Mouse (Mus musculus): ENCODE results near the gene 4931428F04Rik.

Gene 4931428F04Rik

GRCm38 (mm10) chr8:105289805-105290460, at the start of gene 4931428F04Rik:
Gene 4931428F04Rik (minus strand): TSS chr8:105289864.
- 4% methylated on average over 43 of the region's 43 CpGs for WGBS

GRCm38 (mm10) chr8:105338992-105339391, 49.3 kb upstream of the 4931428F04Rik start:
- 70% methylated on average over 4 of the region's 4 CpGs for WGBS

GRCm38 (mm10) chr8:105336373-105337130, 46.9 kb upstream of the 4931428F04Rik start:
- WGBS: 60% methylated on average over 32 of the region's 32 CpGs

- 76% methylated on average over 2 of the region's 2 CpGs for WGBS
Measured at GRCm38 (mm10) chr8:105332523-105332922, 42.9 kb upstream of the 4931428F04Rik start.

- WGBS: 95% methylated on average over 9 of the region's 9 CpGs
Measured at GRCm38 (mm10) chr8:105331931-105332330, 42.3 kb upstream of the 4931428F04Rik start.

- 92% methylated on average over 22 of the region's 22 CpGs for WGBS
Measured at GRCm38 (mm10) chr8:105331469-105331868, 41.8 kb upstream of the 4931428F04Rik start.

- WGBS: 83% methylated on average over 12 of the region's 12 CpGs
Measured at GRCm38 (mm10) chr8:105330325-105330724, 40.7 kb upstream of the 4931428F04Rik start.

GRCm38 (mm10) chr8:105326968-105327367, 37.3 kb upstream of the 4931428F04Rik start:
- 20% methylated on average over 6 of the region's 6 CpGs for WGBS

GRCm38 (mm10) chr8:105326141-105326672, 36.5 kb upstream of the 4931428F04Rik start, which contains the start of the genes Lrrc29 and Tmem208:
Gene Lrrc29 (minus strand): TSS chr8:105326278.
Gene Tmem208 (plus strand): TSS chr8:105326354.
- under 1% methylated on average over 36 of the region's 36 CpGs for WGBS

GRCm38 (mm10) chr8:105325641-105326093, 36.0 kb upstream of the 4931428F04Rik start:
- 0% methylated on average over 12 of the region's 12 CpGs for WGBS

GRCm38 (mm10) chr8:105323183-105323582, 33.5 kb upstream of the 4931428F04Rik start:
- 85% methylated on average over 4 of the region's 4 CpGs for WGBS

GRCm38 (mm10) chr8:105318662-105319190, 29.1 kb upstream of the 4931428F04Rik start:
- 64% methylated on average over 11 of the region's 11 CpGs for WGBS

GRCm38 (mm10) chr8:105317941-105318340, 28.3 kb upstream of the 4931428F04Rik start:
- 54% methylated on average over 4 of the region's 4 CpGs for WGBS

GRCm38 (mm10) chr8:105315073-105315769, 25.6 kb upstream of the 4931428F04Rik start:
- WGBS: 92% methylated on average over 18 of the region's 18 CpGs

- WGBS: 86% methylated on average over 9 of the region's 9 CpGs
Measured at GRCm38 (mm10) chr8:105313622-105314402, 24.1 kb upstream of the 4931428F04Rik start.

GRCm38 (mm10) chr8:105312891-105313481, 23.3 kb upstream of the 4931428F04Rik start:
- WGBS: 81% methylated on average over 8 of the region's 8 CpGs

GRCm38 (mm10) chr8:105311718-105312117, 22.1 kb upstream of the 4931428F04Rik start:
- 41% methylated on average over 1 of the region's 1 CpGs for WGBS

GRCm38 (mm10) chr8:105310118-105310517, 20.5 kb upstream of the 4931428F04Rik start:
- WGBS: 85% methylated on average over 8 of the region's 8 CpGs

- whole genome bisulfite sequencing: 80% methylated on average over 15 of the region's 15 CpGs
Measured at GRCm38 (mm10) chr8:105309142-105309847, 19.6 kb upstream of the 4931428F04Rik start.

GRCm38 (mm10) chr8:105308428-105308827, 18.8 kb upstream of the 4931428F04Rik start:
- WGBS: 95% methylated on average over 10 of the region's 10 CpGs

Measured in cerebral cortex, adult 2 months (tissue).